Mouse (Mus musculus) urinary bladder, adult 2 months (tissue): ENCODE data around the gene Trpc7. TPM values are rescaled to one million over a fixed set of nuclear protein-coding genes. Genes with fewer than 3 reads are reported as not detected.

ENCODE experiments used
- DNase-seq: peaks from one replicate; pipeline ENCODE4 v3.0.0; 2022; ENCODE audit warnings: low spot score
- polyA plus RNA-seq: library from polyadenylated mRNA; depleted of rRNA; stranded (reverse); fragments of >200 nt; gene quantifications from 2 replicates; pipeline ENCODE4 v1.2.3, GENCODE M21; 2012

Trpc7 gene
- polyA plus RNA-seq, 1 experiment = not detected

DNA sequence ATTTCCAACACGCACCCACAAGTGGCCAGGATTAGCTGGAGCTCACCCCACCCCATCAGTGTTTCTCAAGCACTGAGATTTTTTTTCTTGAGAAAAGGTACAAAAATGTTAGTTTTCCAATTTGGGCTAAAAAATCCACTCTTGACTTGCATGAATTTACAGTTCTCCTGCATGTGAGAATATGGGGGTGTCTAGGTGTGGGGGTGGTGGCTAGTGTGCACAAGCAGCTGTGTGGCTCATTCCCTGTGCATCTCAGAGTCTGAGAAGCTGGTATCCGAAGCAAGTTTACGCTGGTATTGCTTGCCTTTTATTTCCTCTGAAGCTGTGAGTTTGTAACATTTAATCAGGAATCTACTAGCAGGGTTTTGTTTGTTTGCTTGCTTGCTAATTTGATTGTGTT is 105.1 kb downstream of the Trpc7 start:
- DNase-seq = no peak

DNA sequence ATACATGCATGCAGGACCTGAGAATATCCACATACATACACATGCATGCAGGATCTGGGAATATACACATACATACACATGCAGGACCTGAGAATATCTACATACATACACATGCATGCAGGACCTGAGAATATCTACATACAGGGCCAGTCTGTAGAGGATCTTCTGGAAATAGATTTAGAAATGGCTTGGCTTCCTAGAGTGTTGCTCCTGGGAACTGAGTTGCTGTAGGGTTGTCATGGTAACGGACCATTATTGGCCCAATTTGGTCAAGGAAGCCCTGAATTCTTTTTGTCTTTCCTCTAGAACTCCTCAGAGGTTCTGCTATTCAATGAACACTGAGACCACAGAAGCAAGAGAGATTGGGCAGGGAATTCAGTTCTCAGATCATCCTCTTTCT is 113.2 kb downstream of the Trpc7 start:
- DNase-seq = no peak

DNA sequence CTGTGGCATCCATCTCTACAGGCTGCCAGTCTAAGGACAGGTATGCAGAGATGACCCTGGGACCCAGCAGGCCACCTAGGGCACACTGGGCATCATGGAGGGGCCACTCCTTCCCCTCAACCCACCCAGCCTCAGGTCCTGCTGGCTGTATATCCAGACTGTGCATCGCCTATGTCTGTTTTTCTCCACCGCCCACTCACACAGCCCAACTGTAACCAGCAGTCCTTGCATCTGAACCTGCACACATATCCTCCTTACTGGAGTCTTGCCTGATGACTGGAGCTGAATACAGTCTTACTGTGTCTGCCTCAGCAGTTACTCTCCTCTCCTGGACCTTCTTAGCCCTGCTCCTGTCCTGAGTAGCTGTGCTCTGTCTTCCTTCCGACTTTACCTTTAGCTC is 114.1 kb downstream of the Trpc7 start:
- no peak for DNase-seq

DNA sequence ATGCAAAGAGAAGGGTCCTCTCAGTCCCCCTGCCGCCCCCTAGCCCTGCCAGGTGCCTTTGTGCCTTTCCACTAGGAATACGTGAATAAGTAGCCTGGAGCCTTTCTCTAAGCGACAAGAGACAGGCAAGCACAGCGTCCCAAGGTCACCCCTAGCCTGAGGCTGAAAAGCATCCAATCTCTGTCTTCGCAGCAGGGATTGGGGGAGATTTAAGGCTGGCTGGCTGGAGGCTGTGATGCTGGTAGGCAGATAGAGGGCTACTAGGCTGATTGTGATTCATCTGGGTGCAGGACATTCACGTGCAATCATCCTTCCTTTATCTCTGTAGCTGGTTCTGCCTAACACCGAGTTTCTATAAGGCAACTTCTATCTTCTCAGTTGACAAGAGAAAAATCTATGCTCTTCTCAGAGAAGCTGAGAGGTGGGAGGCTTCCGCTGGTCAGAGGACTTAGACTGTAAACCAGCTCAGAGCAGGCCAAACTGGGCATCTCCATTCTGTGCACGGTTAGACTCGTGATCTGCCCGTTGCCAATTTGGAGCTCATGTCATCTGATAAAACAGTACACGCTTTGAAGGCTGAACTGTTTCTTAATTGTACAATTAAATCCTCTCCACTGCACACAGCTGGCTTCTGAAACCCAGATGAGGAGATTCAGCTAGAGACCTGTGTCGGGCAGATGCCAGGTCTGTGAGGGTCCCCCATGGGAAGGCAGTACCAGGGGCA is 114.9 kb downstream of the Trpc7 start:
- DNase-seq = no peak

DNA sequence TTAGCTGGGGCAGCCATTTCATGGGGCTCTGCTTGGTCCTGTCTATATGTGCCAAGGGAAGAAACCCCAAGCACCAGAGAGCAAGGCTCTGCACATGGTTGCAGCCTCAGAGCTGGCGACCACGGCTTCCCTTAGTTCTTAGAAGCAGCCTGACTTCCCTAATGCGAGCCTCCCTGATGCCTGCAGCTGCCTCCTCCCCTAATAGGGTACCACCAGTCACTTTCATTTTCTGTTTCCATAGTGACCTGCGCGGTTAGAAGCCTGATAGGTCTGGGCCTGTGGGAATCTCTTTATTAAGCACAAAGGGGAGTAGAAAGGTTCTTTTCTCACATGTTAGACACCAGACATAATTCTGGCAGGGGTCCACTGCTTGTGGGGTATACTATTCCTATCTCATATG is 121.5 kb downstream of the Trpc7 start:
- no peak for DNase-seq

DNA sequence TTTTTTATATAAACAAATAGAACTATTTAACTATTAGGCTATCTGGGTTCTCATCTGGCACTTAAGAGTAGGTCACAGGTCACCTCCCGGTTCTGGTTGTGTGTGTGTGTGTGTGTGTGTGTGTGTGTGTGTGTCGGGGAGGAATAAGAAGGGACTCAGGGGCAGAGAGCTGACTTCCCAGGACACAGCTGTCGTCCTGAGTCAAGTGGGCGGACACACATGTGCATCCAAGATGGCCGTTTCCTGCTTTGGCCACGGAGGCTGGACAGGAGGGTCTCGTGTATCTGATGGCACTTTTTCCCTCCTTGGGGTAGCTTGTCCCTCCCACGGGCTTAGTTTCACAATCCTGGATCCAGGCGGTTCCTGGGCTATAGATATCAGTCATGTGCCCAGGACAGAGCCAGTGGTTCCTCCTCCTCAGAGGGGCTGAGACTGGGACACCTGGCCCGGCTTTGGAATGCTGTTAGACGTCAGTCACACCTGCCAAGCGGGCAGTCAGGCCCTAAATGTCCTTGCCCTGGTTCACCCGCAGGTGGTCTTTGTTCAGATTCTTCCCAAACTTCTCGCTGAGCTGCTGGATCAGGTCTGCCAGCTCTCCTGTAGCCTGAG is 122.4 kb downstream of the Trpc7 start:
- no peak for DNase-seq

DNA sequence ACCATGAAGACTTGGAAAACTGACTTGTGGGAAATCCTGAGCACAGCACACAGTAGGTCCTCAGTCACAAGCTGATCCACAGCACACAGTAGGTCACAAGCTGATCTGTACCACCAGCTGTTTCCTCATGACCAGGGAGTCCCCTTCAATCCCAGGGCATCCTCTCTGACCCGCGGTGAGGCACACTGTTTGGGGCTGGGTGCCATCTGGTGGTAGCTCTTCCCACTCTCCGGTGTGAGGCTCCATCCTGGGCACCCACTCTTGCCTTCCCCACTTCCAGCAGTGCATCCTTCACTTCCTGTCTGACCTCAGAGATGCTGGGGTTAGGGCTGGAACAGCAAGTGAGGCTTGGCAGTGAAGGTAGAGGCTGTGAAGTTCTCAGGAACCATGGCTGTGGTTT is 123.2 kb downstream of the Trpc7 start:
- no peak for DNase-seq

DNA sequence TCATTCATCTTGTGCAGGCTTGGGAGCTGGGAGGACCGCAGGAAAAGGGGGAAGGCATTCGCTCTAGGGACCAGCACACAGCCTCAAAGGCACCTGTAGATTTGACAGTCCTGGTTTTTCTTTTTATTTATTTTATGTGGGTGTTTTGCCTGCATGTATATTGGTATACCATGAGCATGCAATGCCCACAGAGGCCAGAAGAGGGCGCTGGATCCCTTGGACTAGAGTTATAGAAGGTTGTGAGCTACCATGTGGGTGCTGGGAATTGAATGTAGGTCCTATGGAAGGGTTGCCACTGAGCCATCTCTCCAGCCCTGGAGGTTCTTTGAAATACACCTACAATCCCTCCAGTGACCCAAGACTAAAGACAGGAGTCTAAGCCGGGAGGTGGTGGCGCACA is 125.0 kb downstream of the Trpc7 start:
- no peak for DNase-seq

DNA sequence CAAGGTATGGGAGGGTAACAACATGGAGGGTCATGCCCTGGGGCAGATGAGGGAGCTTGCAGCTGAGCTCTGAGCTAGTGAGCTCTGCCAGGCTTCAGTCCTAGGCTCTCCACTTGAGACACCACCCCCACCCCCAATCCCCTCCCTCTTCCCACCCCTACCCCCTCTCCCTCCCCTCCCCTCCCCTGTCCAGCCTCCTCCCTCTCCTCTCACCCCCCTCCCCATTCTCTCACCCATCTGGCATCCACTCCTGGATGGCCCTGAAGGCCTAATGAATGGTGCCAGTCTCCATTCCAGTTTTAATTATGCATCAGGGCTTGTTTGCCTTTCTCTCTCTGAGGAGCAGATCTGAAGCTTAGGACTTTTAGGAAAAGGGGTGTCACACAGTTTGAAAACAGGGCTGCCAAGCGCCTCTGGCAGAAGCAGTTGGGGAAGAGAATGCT is 125.6 kb downstream of the Trpc7 start:
- DNase-seq = no peak

DNA sequence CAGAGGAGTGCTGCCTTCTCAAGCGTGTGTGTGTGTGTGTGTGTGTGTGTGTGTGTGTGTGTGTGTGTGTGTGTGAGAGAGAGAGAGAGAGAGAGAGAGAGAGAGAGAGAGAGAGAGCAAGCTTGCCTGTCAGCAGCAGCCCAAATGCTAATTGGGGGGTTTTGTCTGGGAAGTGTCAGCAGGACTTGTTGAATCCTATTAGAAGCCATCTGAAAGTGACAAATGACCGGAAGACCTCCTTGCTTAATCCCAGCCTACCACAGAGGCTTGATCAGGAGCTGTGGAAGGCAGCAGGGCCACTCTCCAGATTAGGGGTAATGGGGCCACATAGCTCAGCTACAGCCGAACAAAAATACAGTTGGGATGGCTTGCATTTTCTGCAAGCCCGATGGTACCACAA is 126.4 kb downstream of the Trpc7 start:
- no peak for DNase-seq

DNA sequence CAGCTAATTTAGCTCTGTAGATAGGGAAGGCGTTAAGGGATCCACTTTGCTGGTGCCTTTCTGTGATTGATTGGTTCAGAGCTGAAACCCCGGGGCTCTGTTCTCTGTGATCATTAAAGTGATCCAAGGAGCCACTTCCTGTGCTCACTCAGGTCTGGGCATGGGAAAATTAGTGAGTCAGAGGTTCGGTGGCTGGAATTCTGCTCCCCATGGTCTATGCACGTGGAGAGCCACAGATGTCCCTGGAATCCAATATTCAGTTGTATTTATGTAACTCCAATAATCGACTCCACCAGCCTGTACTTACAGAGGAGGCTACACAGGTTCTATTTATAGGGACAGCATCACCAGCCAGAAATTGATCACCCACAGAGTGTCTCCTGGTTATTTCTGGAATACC is 129.6 kb downstream of the Trpc7 start:
- DNase-seq = no peak

DNA sequence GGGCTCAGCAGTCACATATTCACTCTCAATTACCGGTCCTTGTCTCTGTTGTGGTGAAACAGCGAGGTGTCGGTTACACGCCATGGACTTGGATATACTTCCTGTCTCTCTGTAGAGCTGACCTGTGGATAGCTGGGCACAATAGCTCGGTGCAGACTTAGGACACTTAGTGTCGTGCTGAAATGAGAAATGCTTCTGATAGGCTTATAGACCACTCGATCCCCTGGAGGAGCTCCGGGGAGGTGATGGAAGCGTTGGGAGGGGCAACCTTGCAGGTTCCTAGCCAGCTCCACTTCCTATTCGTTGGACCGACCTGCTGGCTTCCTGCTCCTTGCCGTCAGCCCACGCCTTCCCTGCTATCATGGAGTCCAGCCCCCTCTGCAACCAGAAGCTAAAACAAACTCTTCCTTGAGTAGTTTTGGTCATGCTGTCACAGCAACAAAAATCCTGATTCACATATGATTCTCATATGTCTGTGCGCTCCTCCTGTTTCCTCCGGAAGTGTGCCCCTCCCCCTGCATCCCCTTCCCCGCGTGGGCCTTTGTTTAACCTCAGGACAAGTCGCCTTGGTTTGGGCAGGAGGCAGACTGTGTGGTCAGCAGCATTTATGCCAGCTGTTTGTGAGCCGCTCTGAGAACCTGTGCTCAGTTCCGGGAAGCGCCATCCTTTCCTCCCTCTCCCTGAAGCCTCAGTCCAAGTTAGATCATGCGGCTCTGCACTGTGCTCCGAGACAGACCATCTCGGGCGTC is 130.3 kb downstream of the Trpc7 start:
- DNase-seq = no peak

DNA sequence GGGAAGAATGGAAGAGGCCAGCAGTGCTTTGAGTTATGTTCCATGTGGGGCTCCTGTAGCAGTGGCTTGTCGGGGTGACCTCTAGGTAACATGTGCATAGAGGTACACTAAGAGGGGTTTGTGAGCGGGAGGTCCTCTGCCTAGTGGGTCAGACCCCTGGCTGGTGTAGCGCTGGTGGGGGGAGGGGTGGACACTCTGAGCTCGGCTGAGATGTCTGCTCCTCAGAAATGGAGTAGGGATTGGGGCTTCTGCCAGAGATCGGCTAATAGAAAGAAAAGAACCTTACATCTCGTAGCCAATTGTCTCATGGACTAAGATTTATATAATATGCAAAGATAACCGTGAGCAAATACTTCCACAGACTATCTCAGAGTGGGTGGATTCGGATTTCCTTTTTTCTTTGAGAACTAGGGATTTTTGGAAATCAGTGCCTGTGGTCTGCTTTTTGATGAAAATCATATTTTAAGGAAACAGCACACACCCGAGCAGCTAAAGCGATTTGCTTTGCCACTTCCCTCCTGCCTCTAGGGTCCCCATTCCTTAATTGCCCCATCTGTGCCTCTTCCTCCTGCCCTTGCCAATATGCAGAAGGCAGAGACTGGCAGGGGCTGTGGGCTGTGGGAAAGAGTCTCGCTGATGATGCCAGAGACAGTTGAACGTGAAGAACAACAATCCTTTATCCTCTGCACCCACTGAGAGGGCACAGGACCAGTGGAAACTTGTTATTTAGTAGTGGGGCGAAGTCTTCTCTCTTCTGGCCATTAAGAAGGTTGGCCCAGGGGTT is 133.2 kb downstream of the Trpc7 start:
- DNase-seq = no peak

DNA sequence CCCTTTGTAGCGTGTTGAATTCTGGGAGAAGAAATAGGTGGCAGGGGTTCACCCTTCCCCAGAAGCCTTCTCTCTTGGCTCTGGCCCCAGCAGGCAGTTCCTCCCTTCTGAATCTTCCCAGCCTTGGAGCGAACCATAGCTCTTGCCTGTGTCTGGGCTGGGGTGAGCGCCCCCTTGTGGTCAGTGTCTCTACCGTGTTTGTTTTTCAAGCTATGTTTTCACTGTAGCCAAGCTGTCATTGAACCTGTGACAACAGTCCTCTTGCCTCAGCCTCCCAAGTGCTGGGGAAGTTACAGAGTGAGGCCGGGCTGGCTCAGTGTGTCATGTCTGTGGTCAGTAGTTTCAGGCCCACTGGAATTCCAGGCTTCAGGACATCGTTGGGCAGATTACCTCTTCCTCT is 137.3 kb downstream of the Trpc7 start:
- DNase-seq = peak; percentile 47

DNA sequence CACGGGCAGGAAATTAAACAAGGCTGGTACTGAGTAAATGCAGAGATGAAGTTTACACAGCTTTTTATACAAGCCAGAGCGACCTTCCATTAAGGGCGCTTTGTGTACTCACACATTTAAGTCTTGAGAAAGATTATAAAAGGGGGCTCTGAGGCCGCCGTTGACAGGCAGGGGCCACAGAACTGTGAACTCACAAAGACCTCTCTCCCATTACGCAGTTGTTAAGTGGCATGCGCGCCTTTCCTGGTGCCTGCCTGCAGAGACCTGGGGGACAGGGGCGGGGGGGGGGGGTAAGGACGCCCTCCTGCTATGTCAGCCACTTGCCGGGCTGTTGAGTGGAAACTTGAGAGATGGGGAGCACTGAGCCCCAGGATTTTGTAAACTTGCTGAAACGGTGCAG is 138.6 kb downstream of the Trpc7 start:
- no peak for DNase-seq

DNA sequence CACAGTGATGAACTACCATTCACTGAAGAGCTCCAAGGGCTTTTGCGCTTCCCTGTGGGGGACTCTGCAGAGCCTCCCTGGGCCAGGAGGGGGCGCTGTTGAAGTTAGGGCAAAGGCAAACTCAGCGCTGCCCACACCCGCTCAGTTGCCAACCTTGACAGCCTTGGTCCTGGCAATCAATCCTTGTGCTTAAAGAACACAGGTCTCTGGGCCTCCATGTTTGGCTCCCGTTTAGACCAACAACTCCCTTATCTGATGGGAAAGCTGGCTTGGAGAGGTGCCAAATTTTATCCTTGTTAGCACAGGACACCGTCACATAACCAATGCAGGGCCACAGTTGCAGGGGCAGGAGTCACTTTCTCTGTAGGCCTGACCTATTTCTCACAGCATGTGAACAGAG is 139.9 kb downstream of the Trpc7 start:
- DNase-seq = no peak

DNA sequence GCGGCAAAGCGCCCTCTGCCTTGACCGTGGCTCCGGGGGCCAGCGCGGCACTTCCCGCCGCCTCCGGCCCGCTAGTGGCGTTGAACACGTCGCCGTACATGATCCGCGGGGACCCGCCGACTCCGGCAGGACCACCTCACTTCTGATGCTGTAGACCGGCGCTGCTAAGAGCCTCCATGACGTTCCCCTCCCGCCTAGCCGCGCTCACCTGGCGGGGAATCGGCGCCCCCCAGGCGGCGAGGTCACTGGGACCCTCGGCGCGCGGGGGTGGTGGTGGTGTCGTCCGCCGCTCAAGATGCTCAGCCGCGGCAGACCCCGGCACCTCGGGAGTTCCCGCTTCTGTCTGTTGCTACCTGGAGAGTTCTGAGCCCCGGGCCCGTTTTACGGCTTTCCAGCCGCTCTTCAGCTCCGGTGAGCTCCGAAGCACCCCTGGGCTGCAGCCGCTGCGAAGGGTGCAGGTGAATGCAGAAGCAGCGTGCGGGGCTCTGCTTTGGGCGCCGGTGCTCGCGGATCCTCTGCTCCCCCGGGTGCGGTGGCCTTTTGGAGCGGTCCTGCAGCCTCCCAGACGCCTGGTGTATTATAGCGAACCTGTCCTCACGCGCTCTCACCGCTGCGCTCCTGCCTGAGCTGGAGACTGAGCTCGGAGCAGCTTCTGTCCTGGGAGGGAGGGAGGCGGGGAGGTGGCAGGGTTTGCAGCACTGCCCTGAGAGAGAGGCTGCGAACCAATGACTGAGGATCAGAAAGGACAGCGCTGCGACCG is 142.4 kb downstream of the Trpc7 start, which contains the start of gene Gm45623:
TSS of gene Gm45623 (minus strand) at position 636 of the 760 bp plus-strand sequence.
- DNase-seq = no peak

DNA sequence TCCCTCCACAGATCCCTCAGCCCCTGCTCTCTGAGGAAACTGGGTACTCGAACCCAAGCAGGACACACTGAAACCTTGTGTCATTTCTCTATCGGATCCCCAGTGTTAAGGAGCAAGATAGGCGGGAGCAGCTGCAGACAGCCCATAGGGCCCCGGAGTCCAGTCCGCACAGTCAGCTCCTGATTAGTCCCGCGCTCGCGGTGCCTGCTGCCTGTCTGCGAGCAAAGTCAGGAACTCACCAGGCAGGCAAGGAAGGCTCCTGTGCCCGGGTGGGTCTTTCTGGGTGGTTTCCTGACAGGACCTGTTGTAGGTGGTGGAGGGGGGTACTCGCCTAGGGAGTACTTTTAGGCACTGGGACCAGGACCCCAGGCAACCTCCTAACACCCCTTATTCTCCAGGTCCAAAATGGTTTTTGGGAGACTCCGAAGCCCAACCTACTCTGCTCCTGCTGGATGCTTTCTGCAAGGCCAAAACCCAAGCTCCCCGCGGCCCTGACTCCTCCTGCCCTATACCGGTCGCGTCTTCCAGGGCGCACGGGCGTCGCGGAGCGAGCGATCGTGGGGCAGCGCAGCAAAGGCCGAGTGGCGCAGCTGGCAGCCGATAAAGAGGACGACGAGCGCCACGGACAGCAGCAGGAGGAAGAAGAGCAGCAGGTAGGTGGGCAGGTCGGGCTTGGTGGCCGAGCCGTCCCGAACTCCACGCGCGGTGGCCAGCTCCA is 143.2 kb downstream of the Trpc7 start:
- DNase-seq = no peak

DNA sequence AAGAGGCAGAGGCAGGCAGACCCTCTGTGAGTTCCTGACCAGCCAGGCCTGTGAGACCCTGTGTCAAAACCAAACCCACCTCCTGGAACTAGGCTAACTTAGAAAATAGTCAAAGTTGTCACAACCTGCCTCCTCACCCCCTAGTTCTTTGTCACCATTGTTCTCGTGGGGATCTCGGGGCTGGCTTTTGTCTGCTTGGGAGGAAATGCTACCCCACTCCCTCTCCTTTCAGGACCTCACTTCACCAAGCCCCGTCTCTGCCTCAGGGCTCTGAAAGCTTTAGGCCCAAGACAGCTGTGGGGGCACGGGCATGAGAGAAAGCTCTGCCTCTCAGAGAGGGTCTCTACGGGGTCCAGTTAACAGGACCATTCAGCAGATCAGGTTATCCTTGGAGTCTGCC is 144.0 kb downstream of the Trpc7 start:
- DNase-seq = no peak

DNA sequence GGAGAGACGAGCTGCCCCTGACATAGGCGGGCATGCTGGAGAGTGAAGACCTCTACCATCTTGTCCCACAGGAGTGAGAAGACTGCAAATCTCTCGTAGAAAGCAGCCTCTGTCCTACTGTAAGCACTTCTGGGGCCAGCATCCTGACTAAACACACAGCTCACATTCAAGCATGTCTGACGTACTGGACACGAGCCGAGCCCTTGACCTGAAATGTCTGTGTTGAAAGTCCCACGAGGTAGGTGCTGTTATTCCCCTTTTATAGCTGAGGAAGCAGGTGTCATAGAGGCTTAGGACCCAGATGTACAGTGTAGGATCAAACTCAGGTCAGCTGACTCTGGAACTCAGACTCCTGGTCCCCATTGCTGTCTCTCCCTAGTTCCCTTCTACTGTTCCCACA is 146.4 kb downstream of the Trpc7 start:
- DNase-seq = no peak

DNA sequence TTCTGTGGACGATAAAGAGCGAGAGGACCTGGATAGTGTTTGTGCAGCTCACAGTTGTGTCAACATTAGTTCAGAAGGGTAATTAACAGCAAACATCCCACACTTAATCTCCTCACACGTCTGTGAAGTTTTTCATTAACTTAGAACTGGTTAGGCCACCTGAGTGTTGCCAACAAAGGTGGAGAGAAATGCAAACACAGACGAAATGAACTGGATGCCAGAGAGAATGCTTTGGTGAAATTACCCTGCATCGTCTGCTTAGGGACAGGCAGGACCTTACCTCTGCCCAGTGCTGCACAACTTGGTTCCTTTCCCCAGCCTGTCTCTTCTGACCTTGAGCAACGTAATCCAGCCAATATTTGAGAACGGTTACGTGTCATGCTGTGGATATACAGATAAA is 148.2 kb downstream of the Trpc7 start:
- no peak for DNase-seq
